Mouse (Mus musculus) embryonic fibroblast, embryonic 13.5 days (primary cell): ENCODE data around the gene Ywhag. TPM values are rescaled to one million over a fixed set of nuclear protein-coding genes. Genes with fewer than 3 reads are reported as not detected.

ENCODE experiments used
- H3K27ac ChIP-seq: 2 replicates; pipeline ENCODE4 v1.5.1; 2012; ENCODE audit warnings: low read length, control low read depth, inconsistent platforms; ENCODE audit not compliant: insufficient read depth
- H3K4me1 ChIP-seq: 2 replicates; pipeline ENCODE4 v1.6.1; 2011; ENCODE audit warnings: low read length; ENCODE audit not compliant: control insufficient read depth, insufficient read depth
- H3K4me3 ChIP-seq: 2 replicates; pipeline ENCODE4 v1.5.1; 2011; ENCODE audit warnings: mild to moderate bottlenecking, control low read depth, low read length; ENCODE audit not compliant: insufficient read depth
- CTCF ChIP-seq: IDR thresholded peaks from 2 replicates; pipeline ENCODE4 v1.5.1; 2011; ENCODE audit warnings: mild to moderate bottlenecking, control low read depth, low read length, moderate library complexity, borderline replicate concordance; ENCODE audit not compliant: insufficient read depth
- POLR2A ChIP-seq: IDR thresholded peaks from 2 replicates; pipeline ENCODE4 v1.6.1; 2011; ENCODE audit warnings: low read depth, mild to moderate bottlenecking, control low read depth, low read length, moderate library complexity
- polyA plus RNA-seq: library from polyadenylated mRNA; stranded (reverse); fragments of >200 nt; gene quantifications from 2 replicates; pipeline ENCODE4 v1.2.4, GENCODE M21; 2011; ENCODE audit warnings: low read depth; ENCODE audit not compliant: missing spikeins, insufficient read length

Ywhag gene
- polyA plus RNA-seq, 1 experiment, result 255 TPM

DNA sequence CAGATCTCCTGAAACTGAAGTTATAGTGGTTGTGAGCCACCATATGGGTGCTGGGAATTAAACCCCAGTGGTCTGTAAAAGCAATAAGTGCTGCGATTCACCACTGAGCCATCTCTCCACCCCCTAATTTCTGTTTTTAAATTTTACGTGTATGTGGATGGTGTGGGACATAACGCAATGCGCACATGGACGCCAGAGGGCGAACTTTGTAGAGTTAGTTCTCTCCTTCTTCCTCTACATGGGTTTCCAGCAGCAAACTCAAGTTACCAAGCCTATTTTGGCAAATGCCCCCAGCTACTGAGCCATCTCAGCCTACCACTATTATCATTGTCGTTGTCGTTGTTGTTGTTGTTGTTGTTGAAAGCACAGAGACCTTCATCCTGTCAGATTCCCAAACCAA is 57.2 kb downstream of the Ywhag start:
- Histone ChIP-seq H3K27ac (peak overlapping the region; percentile 13; the same call in 1 of the 2 replicates), H3K4me1 (peaks cover 5% of the 10 kb centered on the region), H3K4me3 (no peak overlapping the region)
- TF ChIP-seq CTCF (peak; percentile 67; the same call in 1 of the 2 replicates), POLR2A (0 out of 2 replicates have a peak, but pooled peaks have one; percentile 10)

GRCm38 (mm10) chr5:135873753-135874152 is 60.7 kb downstream of the Ywhag start:
- Histone ChIP-seq H3K27ac (no peak overlapping the region), H3K4me3 (no peak overlapping the region), H3K4me1 (no peaks in the 10 kb centered on the region)
- no peak for TF ChIP-seq CTCF
- TF ChIP-seq POLR2A, result no peak

DNA sequence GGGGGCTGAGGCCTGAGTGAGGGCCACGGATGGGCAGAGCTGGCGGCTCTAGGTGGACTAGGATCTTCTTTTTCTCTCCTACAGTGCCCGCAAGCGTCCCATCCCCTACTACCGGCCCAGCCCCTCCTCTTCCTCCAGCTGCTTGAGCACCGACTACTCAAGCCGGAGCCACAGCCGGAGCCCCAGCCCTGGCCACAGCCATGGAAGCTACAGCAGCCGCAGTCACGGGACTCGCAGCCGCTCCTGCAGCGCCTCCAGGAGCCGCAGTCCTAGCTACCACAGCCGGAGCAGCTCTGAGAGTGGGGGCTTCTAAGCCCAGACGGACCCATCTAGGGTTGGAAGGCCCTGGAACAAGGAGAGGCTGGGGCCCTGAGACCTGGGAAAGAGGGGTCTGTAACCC is 61.4 kb downstream of the Ywhag start:
- Histone ChIP-seq H3K4me3 (no peak overlapping the region), H3K4me1 (no peaks in the 10 kb centered on the region), H3K27ac (no peak overlapping the region)
- TF ChIP-seq CTCF (no peak), POLR2A (no peak)

DNA sequence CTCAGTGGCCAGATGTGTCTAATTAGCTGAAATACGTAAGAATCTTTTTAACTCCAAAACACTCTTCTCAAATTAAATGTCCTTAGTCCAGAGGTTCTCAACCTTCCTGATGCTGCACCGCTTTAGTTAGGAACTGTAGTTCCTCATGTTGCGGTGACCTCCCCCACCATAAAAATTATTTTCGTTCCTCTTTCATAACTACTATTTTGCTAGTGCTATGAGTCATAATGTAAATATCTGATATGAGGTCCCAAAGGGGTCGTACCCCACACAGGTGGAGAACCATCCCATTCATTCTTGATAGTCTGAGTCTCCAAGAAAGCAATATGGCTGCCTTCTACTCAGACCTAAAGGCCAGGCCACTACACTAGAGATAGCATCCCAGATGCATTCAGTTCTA is 63.9 kb downstream of the Ywhag start:
- Histone ChIP-seq H3K27ac (no peak overlapping the region), H3K4me1 (no peaks in the 10 kb centered on the region), H3K4me3 (no peak overlapping the region)
- no peak for TF ChIP-seq POLR2A
- no peak for TF ChIP-seq CTCF

DNA sequence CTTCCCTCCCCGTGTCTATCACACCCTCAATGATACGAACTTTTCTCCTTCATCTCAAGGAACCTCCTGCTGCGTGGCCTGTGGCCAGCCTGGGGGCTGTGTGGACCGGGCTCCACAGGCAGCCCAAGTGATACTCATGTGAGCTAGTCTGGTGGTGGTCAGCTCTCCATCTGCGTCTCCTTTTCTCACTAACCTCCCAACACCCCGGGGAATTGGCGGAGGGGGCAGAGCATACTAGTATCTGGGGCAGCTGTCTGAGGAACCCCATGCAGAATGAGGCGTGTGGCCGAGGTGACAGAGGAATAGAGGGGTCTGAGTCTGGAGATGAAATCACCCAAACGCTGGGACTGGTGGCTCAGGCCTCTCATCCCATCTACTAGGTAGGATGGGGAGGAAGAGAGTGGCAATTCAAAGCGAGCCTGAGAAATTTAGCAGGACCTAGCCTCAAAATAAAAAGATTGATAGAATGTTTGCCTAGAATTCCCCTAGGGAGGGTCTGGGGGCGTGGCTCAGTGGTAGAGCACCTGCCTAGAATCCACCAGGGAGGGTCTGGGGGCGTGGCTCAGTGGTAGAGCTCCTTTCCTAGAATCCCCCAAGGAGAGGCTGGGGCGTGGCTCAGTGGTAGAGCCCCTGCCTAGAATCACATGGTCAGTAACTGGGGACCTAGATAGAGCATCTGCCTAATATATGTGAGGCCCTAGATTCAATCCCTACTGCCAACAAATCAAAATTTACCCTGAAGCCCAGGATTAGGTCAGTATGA is 64.6 kb downstream of the Ywhag start:
- Histone ChIP-seq H3K27ac (no peak overlapping the region), H3K4me3 (no peak overlapping the region), H3K4me1 (no peaks in the 10 kb centered on the region)
- TF ChIP-seq POLR2A, result no peak
- TF ChIP-seq CTCF, result no peak

- Histone ChIP-seq H3K27ac (no peak overlapping the region), H3K4me3 (no peak overlapping the region), H3K4me1 (no peaks in the 10 kb centered on the region)
- no peak for TF ChIP-seq CTCF
- no peak for TF ChIP-seq POLR2A
Measured at GRCm38 (mm10) chr5:135868653-135869052, 65.8 kb downstream of the Ywhag start.

GRCm38 (mm10) chr5:135867637-135868593 is 66.5 kb downstream of the Ywhag start:
- no peak for TF ChIP-seq POLR2A
- no peak for TF ChIP-seq CTCF
- H3K4me3 ChIP-seq, result no peak overlapping the region
- H3K4me1 ChIP-seq, result no peaks in the 10 kb centered on the region
- H3K27ac ChIP-seq, result no peak overlapping the region

- Histone ChIP-seq H3K4me1 (no peaks in the 10 kb centered on the region), H3K4me3 (no peak overlapping the region), H3K27ac (no peak overlapping the region)
- TF ChIP-seq POLR2A, result no peak
- no peak for TF ChIP-seq CTCF
Measured at GRCm38 (mm10) chr5:135866662-135867061, 67.8 kb downstream of the Ywhag start.

Other genes starting within 250 kb of the Ywhag start
- 89.3 and 94.7 TPM in 2 replicates for gene Tmem120a, start 190.2 kb downstream of the Ywhag start, polyA plus RNA-seq
- gene Styxl1, start 156.2 kb downstream of the Ywhag start, polyA plus RNA-seq, result 0.50 TPM in 1 of 2 replicates, not detected in the other
- gene Mdh2, start 156.1 kb downstream of the Ywhag start, polyA plus RNA-seq, result 495 and 573 TPM in 2 replicates
- not detected in 2 replicates for gene Srrm3, start 127.7 kb downstream of the Ywhag start, polyA plus RNA-seq
- gene Hspb1, start 46.7 kb downstream of the Ywhag start, polyA plus RNA-seq, result 124 and 337 TPM in 2 replicates
- gene Ssc4d, start 39.9 kb upstream of the Ywhag start, polyA plus RNA-seq, result 3.2 and 3.3 TPM in 2 replicates
- gene Zp3, start 45.5 kb upstream of the Ywhag start, polyA plus RNA-seq, result not detected in 2 replicates
- gene Dtx2, start 60.2 kb upstream of the Ywhag start, polyA plus RNA-seq, result 8.5 and 10.9 TPM in 2 replicates
- 0.23 and 1.0 TPM in 2 replicates for gene Upk3b, start 103.9 kb upstream of the Ywhag start, polyA plus RNA-seq
- not detected in 2 replicates for gene Upk3bl, start 119.9 kb upstream of the Ywhag start, polyA plus RNA-seq
- gene Rasa4, start 149.3 kb upstream of the Ywhag start, polyA plus RNA-seq, result 20.6 and 39.8 TPM in 2 replicates
- gene Polr2j, start 182.0 kb upstream of the Ywhag start, polyA plus RNA-seq, result 67.7 TPM in 2 replicates
- 22.5 and 24.1 TPM in 2 replicates for gene Lrwd1, start 201.5 kb upstream of the Ywhag start, polyA plus RNA-seq
- 8.1 and 8.8 TPM in 2 replicates for gene Alkbh4, start 201.5 kb upstream of the Ywhag start, polyA plus RNA-seq
- gene Orai2, start 236.1 kb upstream of the Ywhag start, polyA plus RNA-seq, result 11.3 and 14.6 TPM in 2 replicates